Mouse (Mus musculus) ES-E14 (cell line): ENCODE measurements around the gene Slc12a7. TPM values are rescaled to one million over a fixed set of nuclear protein-coding genes. Genes with fewer than 3 reads are reported as not detected.

Source experiments
- DNase-seq: peaks from one replicate; pipeline ENCODE4 v3.0.0-alpha.2; 2013; ENCODE audit warnings: low read depth, low spot score
- H3K27ac ChIP-seq: 2 replicates; pipeline ENCODE4 v1.5.1; 2012; ENCODE audit warnings: low read depth, mild to moderate bottlenecking, low read length, moderate library complexity, mixed read lengths; ENCODE audit not compliant: poor library complexity, insufficient read depth, severe bottlenecking
- H3K36me3 ChIP-seq: 2 replicates; pipeline ENCODE4 v1.6.1; 2012; ENCODE audit warnings: mild to moderate bottlenecking, low read length, moderate library complexity, mixed read lengths; ENCODE audit not compliant: control insufficient read depth, poor library complexity, insufficient read depth, severe bottlenecking
- H3K4me1 ChIP-seq, 2 experiments: fragments of 150-350 bp in 1 of 2; sonication (generic) in 1 of 2; 2 replicates each; pipeline ENCODE4 v1.6.1; 2012; ENCODE audit warnings: low read length in 2 of 2, mild to moderate bottlenecking in 1 of 2, mixed read lengths in 1 of 2; ENCODE audit not compliant: control insufficient read depth in 2 of 2, insufficient read depth in 2 of 2, poor library complexity in 1 of 2
- H3K4me3 ChIP-seq, 2 experiments: fragments of 150-350 bp in 1 of 2; sonication (generic) in 1 of 2; 2 replicates each; pipeline ENCODE4 v1.5.1; 2012; ENCODE audit warnings: low read length in 2 of 2, low read depth in 1 of 2, mild to moderate bottlenecking in 1 of 2, mixed read lengths in 1 of 2; ENCODE audit not compliant: insufficient read depth in 1 of 2, poor library complexity in 1 of 2, severe bottlenecking in 1 of 2
- H3K9ac ChIP-seq: 2 replicates; pipeline ENCODE4 v1.6.1; 2012; ENCODE audit warnings: low read depth, mild to moderate bottlenecking, low read length, mixed read lengths; ENCODE audit not compliant: poor library complexity, insufficient read depth, severe bottlenecking
- H3K9me3 ChIP-seq: fragments of 150-350 bp; sonication (generic); 2 replicates; pipeline ENCODE4 v1.6.1; 2012; ENCODE audit warnings: low read depth, mild to moderate bottlenecking, low read length; ENCODE audit not compliant: control insufficient read depth, insufficient read depth
- CHD2 ChIP-seq: IDR thresholded peaks from 2 replicates; pipeline ENCODE4 v1.6.1; 2014; ENCODE audit warnings: mild to moderate bottlenecking, low read depth, low read length, inconsistent platforms
- HCFC1 ChIP-seq: IDR thresholded peaks from 2 replicates; pipeline ENCODE4 v1.6.1; 2012; ENCODE audit warnings: low read length, inconsistent platforms, borderline replicate concordance; ENCODE audit not compliant: insufficient read depth
- MAFK ChIP-seq: IDR thresholded peaks from 2 replicates; pipeline ENCODE4 v1.6.1; 2014; ENCODE audit warnings: mild to moderate bottlenecking, low read depth, low read length, inconsistent platforms; ENCODE audit not compliant: insufficient read depth
- ZC3H11A ChIP-seq: IDR thresholded peaks from 2 replicates; pipeline ENCODE4 v1.6.1; 2012; ENCODE audit warnings: low read depth, mild to moderate bottlenecking, inconsistent platforms, low read length, borderline replicate concordance
- ZNF384 ChIP-seq: IDR thresholded peaks from 2 replicates; pipeline ENCODE4 v1.6.1; 2012; ENCODE audit warnings: low read depth, low read length, inconsistent platforms
- in situ Hi-C, 2 experiments: fragments of 600-800 bp; cut with MboI; formaldehyde crosslinking; loops; one replicate each; pipeline ENCODE4 v1.15.1; 2025; ENCODE audit warnings: low sequenced_read_pairs in 2 of 2, inconsistent platforms in 1 of 2; ENCODE audit not compliant: unreplicated experiment in 2 of 2
- total RNA-seq: library from RNA; depleted of rRNA; stranded (reverse); fragments of 300-350 nt; gene quantifications from 2 replicates; pipeline ENCODE4 v1.2.3, GENCODE M21; 2012

The Slc12a7 gene
- total RNA-seq, 1 experiment, result 87.1 TPM

- in situ Hi-C loops, result loop anchor here in 1 of 2 experiments (5.0 kb wide), 1 partner anchor 105 kb away; no protein-coding TSS in a partner anchor
- H3K9ac ChIP-seq, result no peak overlapping the region
- H3K36me3 ChIP-seq, result no peaks in the 10 kb centered on the region
- no peaks in the 10 kb centered on the region for H3K9me3 ChIP-seq
- DNase-seq, result no peak
- H3K27ac ChIP-seq, result no peak overlapping the region
- H3K4me3 ChIP-seq, result no peak overlapping the region
- H3K4me1 ChIP-seq, result no peaks in the 10 kb centered on the region
- TF ChIP-seq HCFC1 (no peak), ZC3H11A (no peak), CHD2 (no peak), ZNF384 (no peak), MAFK (no peak)
These were observed 94.3 kb downstream of the Slc12a7 start for GRCm38 (mm10) chr13:73827243-73827642.

- Histone ChIP-seq H3K9me3 (no peaks in the 10 kb centered on the region), H3K4me1 (no peaks in the 10 kb centered on the region), H3K4me3 (no peak overlapping the region), H3K27ac (no peak overlapping the region), H3K36me3 (no peaks in the 10 kb centered on the region), H3K9ac (no peak overlapping the region)
- DNase-seq, result peak; percentile 54
- TF ChIP-seq HCFC1 (no peak), ZC3H11A (no peak; the same call in 1 of the 2 replicates), ZNF384 (no peak), MAFK (no peak), CHD2 (no peak)
- in situ Hi-C loops, result no loop called here
These were observed 98.6 kb downstream of the Slc12a7 start for GRCm38 (mm10) chr13:73831486-73831885.

- Histone ChIP-seq H3K4me1 (no peaks in the 10 kb centered on the region), H3K9ac (no peak overlapping the region), H3K36me3 (no peaks in the 10 kb centered on the region), H3K4me3 (no peak overlapping the region), H3K9me3 (no peaks in the 10 kb centered on the region), H3K27ac (no peak overlapping the region)
- no peak for DNase-seq
- in situ Hi-C loops, result no loop called here
- no peak for TF ChIP-seq ZC3H11A
- no peak for TF ChIP-seq CHD2
- TF ChIP-seq MAFK, result no peak
These were observed 100.9 kb downstream of the Slc12a7 start for GRCm38 (mm10) chr13:73833809-73834208.

DNA sequence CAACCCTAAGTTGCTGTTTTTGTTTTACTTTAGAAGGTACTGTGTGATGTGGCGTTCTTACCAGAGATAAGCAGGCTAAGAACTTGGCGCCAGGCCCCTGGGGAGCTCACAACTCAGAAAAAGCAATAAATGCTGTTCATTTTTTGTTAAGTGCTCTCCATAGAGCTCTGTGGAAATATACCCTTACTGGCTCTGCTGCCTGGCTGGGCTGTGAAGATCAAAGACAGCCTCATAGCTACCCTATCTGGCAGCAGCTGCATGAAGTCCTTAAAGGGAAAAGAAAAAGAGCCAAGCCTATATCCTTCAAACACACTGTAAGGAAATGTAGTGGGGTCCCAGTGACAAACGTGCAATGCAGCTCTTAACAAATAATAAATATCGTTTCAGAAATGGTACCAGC is 102.9 kb downstream of the Slc12a7 start:
- no peak overlapping the region for H3K9ac ChIP-seq
- no peaks in the 10 kb centered on the region for H3K9me3 ChIP-seq
- no peaks in the 10 kb centered on the region for H3K4me1 ChIP-seq
- H3K36me3 ChIP-seq, result no peaks in the 10 kb centered on the region
- DNase-seq, result no peak
- in situ Hi-C loops, result no loop called here
- TF ChIP-seq CHD2 (no peak), ZNF384 (no peak), HCFC1 (no peak), ZC3H11A (no peak), MAFK (no peak)
- H3K4me3 ChIP-seq, result no peak overlapping the region
- H3K27ac ChIP-seq, result no peak overlapping the region

DNA sequence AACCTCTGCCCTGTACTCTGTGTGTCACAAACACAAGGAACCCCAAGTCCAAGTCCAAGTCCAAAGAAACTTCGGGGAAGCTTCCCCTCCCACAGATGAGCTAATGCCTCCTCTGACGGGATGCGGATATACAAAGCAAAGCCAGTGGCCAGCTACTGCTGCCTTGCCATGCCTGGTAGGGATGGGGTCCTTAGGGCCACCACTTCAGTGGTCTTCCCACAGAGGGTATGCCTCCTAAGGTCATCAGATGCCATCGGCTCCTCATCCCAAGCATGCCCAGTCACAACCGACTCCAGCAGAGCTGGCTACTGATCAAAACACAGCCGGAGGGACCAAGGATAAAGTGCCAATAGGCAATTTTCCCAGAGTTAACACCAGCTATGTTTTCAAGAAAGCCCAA is 103.6 kb downstream of the Slc12a7 start:
- in situ Hi-C loops, result no loop called here
- no peaks in the 10 kb centered on the region for H3K4me1 ChIP-seq
- DNase-seq, result no peak

More for the DNA sequence above, 103.6 kb downstream of the Slc12a7 start:
- no peak overlapping the region for H3K9ac ChIP-seq
- H3K4me3 ChIP-seq, result no peak overlapping the region
- TF ChIP-seq MAFK (no peak), ZC3H11A (no peak)
- H3K9me3 ChIP-seq, result no peaks in the 10 kb centered on the region
- no peaks in the 10 kb centered on the region for H3K36me3 ChIP-seq
- H3K27ac ChIP-seq, result no peak overlapping the region
